Mouse (Mus musculus) small intestine, adult 2 months (tissue): ENCODE data around the gene Nme1. TPM values are rescaled to one million over a fixed set of nuclear protein-coding genes. Genes with fewer than 3 reads are reported as not detected.

ENCODE experiments used
- H3K27ac ChIP-seq: fragments of 200-500 bp; 2 replicates; pipeline ENCODE4 v1.5.1; 2012; ENCODE audit warnings: low read depth, low read length, control low read depth, inconsistent platforms; ENCODE audit not compliant: insufficient read depth
- H3K27me3 ChIP-seq: fragments of 200-500 bp; 2 replicates; pipeline ENCODE4 v1.6.1; 2012; ENCODE audit warnings: mild to moderate bottlenecking, moderate library complexity, low read length, inconsistent platforms; ENCODE audit not compliant: control insufficient read depth, insufficient read depth
- H3K36me3 ChIP-seq: fragments of 200-500 bp; 2 replicates; pipeline ENCODE4 v1.6.1; 2012; ENCODE audit warnings: mild to moderate bottlenecking, low read length, control low read depth, inconsistent platforms; ENCODE audit not compliant: control insufficient read depth, insufficient read depth
- H3K4me1 ChIP-seq: fragments of 200-500 bp; 2 replicates; pipeline ENCODE4 v1.6.1; 2012; ENCODE audit warnings: low read length, inconsistent platforms, mixed read lengths; ENCODE audit not compliant: control insufficient read depth, insufficient read depth, insufficient read length
- H3K4me3 ChIP-seq: fragments of 200-500 bp; 2 replicates; pipeline ENCODE4 v1.5.1; 2012; ENCODE audit warnings: low read depth, mild to moderate bottlenecking, control low read depth, inconsistent platforms, low read length, moderate library complexity
- CTCF ChIP-seq: fragments of 200-500 bp; IDR thresholded peaks from 2 replicates; pipeline ENCODE4 v1.5.1; 2012; ENCODE audit warnings: low read depth, mild to moderate bottlenecking, control low read depth, inconsistent platforms, low read length, moderate library complexity, mixed read lengths; ENCODE audit not compliant: insufficient replicate concordance, insufficient read length; ENCODE audit errors: extremely low read depth
- POLR2A ChIP-seq: fragments of 200-500 bp; IDR thresholded peaks from 2 replicates; pipeline ENCODE4 v1.6.1; 2012; ENCODE audit warnings: low read depth, mild to moderate bottlenecking, control low read depth, inconsistent platforms, low read length, moderate library complexity
- WGBS: fragments of 180-500 bp; shearing (Covaris S2); methylation state at CpG from one replicate; pipeline ENCODE4 v1.1.7; 2018; 5-methylcytosine and 5-hydroxymethylcytosine counted together
- polyA plus RNA-seq: library from polyadenylated mRNA; depleted of rRNA; stranded (reverse); fragments of >200 nt; gene quantifications from 2 replicates; pipeline ENCODE4 v1.2.3, GENCODE M21; 2012

Gene Nme1
- polyA plus RNA-seq, 1 experiment: 50.1 TPM

- no peaks in the 10 kb centered on the region for H3K27me3 ChIP-seq
- no peak overlapping the region for H3K27ac ChIP-seq
- TF ChIP-seq CTCF: no peak
- TF ChIP-seq POLR2A: no peak
- no peak overlapping the region for H3K4me3 ChIP-seq
- WGBS: 84% methylated on average over 6 of the region's 6 CpGs
- H3K4me1 ChIP-seq: peaks cover 2% of the 10 kb centered on the region
- peaks cover 20% of the 10 kb centered on the region for H3K36me3 ChIP-seq
Observed at GRCm38 (mm10) chr11:93965391-93965790, 2.9 kb downstream of the Nme1 start.

- Histone ChIP-seq H3K27me3 (no peaks in the 10 kb centered on the region), H3K4me3 (no peak overlapping the region), H3K4me1 (peaks cover 2% of the 10 kb centered on the region), H3K36me3 (peaks cover 23% of the 10 kb centered on the region), H3K27ac (no peak overlapping the region)
- WGBS: 83% methylated on average over 4 of the region's 4 CpGs
- no peak for TF ChIP-seq CTCF
- no peak for TF ChIP-seq POLR2A
Observed at GRCm38 (mm10) chr11:93963013-93963412, 5.3 kb downstream of the Nme1 start.

- Histone ChIP-seq H3K27ac (peak overlapping the region; percentile 89), H3K36me3 (peaks cover 23% of the 10 kb centered on the region), H3K4me3 (no peak overlapping the region), H3K27me3 (no peaks in the 10 kb centered on the region), H3K4me1 (peaks cover 6% of the 10 kb centered on the region)
- 64% methylated on average over 6 of the region's 6 CpGs for WGBS
- TF ChIP-seq CTCF (no peak), POLR2A (no peak)
Observed at GRCm38 (mm10) chr11:93961482-93961881, 6.8 kb downstream of the Nme1 start.

- peaks cover 12% of the 10 kb centered on the region for H3K4me1 ChIP-seq
- H3K4me3 ChIP-seq: no peak overlapping the region
- TF ChIP-seq POLR2A: no peak
- TF ChIP-seq CTCF: no peak
- 83% methylated on average over 4 of the region's 4 CpGs for WGBS
- peaks cover 12% of the 10 kb centered on the region for H3K36me3 ChIP-seq
- H3K27ac ChIP-seq: no peak overlapping the region
- H3K27me3 ChIP-seq: no peaks in the 10 kb centered on the region
Observed at GRCm38 (mm10) chr11:93957746-93958145, 10.6 kb downstream of the Nme1 start.

GRCm38 (mm10) chr11:93957031-93957555 lies 11.2 kb downstream of the Nme1 start:
- H3K4me1 ChIP-seq: peaks cover 12% of the 10 kb centered on the region
- no peak overlapping the region for H3K4me3 ChIP-seq
- WGBS: 77% methylated on average over 2 of the region's 2 CpGs
- no peaks in the 10 kb centered on the region for H3K27me3 ChIP-seq
- no peak overlapping the region for H3K27ac ChIP-seq
- H3K36me3 ChIP-seq: peaks cover 15% of the 10 kb centered on the region
- TF ChIP-seq CTCF: no peak

GRCm38 (mm10) chr11:93956159-93956558 lies 12.2 kb downstream of the Nme1 start, which contains the start of gene Nme2:
Nme2 (minus strand) TSS chr11:93956259.
- Histone ChIP-seq H3K4me3 (peak within 1 kb of the TSS; percentile 80), H3K4me1 (peaks cover 9% of the 10 kb centered on the region), H3K27me3 (no peaks in the 10 kb centered on the region), H3K36me3 (peaks cover 13% of the 10 kb centered on the region), H3K27ac (peak within 1 kb of the TSS; percentile 73)
- WGBS: 1% methylated on average over 6 of the region's 6 CpGs
- TF ChIP-seq CTCF (no peak), POLR2A (no peak)

- Histone ChIP-seq H3K27ac (peak overlapping the region; percentile 73), H3K4me3 (peak overlapping the region; percentile 80), H3K27me3 (no peaks in the 10 kb centered on the region), H3K36me3 (peaks cover 14% of the 10 kb centered on the region), H3K4me1 (peaks cover 9% of the 10 kb centered on the region)
- WGBS: under 1% methylated on average over 66 of the region's 67 CpGs
- TF ChIP-seq POLR2A (no peak), CTCF (no peak)
Observed at GRCm38 (mm10) chr11:93955256-93956150, 12.8 kb downstream of the Nme1 start.
